Mouse (Mus musculus) limb, embryonic 14.5 days (tissue): ENCODE measurements around the gene Kdm1a. TPM values are rescaled to one million over a fixed set of nuclear protein-coding genes. Genes with fewer than 3 reads are reported as not detected.
A peak's percentile ranks its signal among the peaks of the same experiment; 100 is the strongest.

Experiments used
- ATAC-seq: fragments of 200-750 bp; cut with Nextera tagmentation; 2 replicates; pipeline ENCODE4 v1.8.0; 2017; ENCODE audit warnings: low read depth, moderate number of reproducible peaks, moderate TSS enrichment; ENCODE audit not compliant: low FRiP score
- DNase-seq: peaks from one replicate; pipeline ENCODE4 v3.0.0-alpha.2; 2015; ENCODE audit warnings: low spot score
- H3K27ac ChIP-seq: fragments of 300-500 bp; sonication (generic); replicated peaks from 2 replicates; pipeline ENCODE4 v1.5.1; 2014; ENCODE audit warnings: low read depth, mild to moderate bottlenecking, low read length, moderate library complexity, mixed read lengths
- H3K27me3 ChIP-seq: fragments of 300-500 bp; sonication (generic); 2 replicates; pipeline ENCODE4 v1.6.1; 2014; ENCODE audit warnings: low read length, mixed read lengths; ENCODE audit not compliant: control insufficient read depth, insufficient read depth
- H3K36me3 ChIP-seq: fragments of 300-500 bp; sonication (generic); 2 replicates; pipeline ENCODE4 v1.6.1; 2014; ENCODE audit warnings: mild to moderate bottlenecking, low read length, moderate library complexity, mixed read lengths; ENCODE audit not compliant: control insufficient read depth, insufficient read depth
- H3K4me1 ChIP-seq: fragments of 300-500 bp; sonication (generic); 2 replicates; pipeline ENCODE4 v1.6.1; 2014; ENCODE audit warnings: antibody characterized with exemption, low read length, mixed read lengths; ENCODE audit not compliant: control insufficient read depth, insufficient read depth
- H3K4me2 ChIP-seq: fragments of 300-500 bp; sonication (generic); replicated peaks from 2 replicates; pipeline ENCODE4 v1.6.1; 2014; ENCODE audit warnings: low read depth, mild to moderate bottlenecking, low read length, moderate library complexity; ENCODE audit not compliant: severe bottlenecking
- H3K4me3 ChIP-seq: fragments of 300-500 bp; sonication (generic); replicated peaks from 2 replicates; pipeline ENCODE4 v1.5.1; 2014; ENCODE audit warnings: low read length
- H3K9ac ChIP-seq: fragments of 300-500 bp; sonication (generic); 2 replicates; pipeline ENCODE4 v1.6.1; 2014; ENCODE audit warnings: mild to moderate bottlenecking, low read depth, low read length, moderate library complexity; ENCODE audit not compliant: severe bottlenecking
- H3K9me3 ChIP-seq: fragments of 300-500 bp; sonication (generic); 2 replicates; pipeline ENCODE4 v1.6.1; 2016; ENCODE audit warnings: low read length; ENCODE audit not compliant: control insufficient read depth
- POLR2A ChIP-seq: fragments of 200-500 bp; IDR thresholded peaks from 2 replicates; pipeline ENCODE4 v1.8.0; 2012; ENCODE audit warnings: inconsistent platforms, mild to moderate bottlenecking, moderate library complexity, borderline replicate concordance; ENCODE audit not compliant: insufficient read depth, insufficient read length; ENCODE audit errors: extremely low read depth
- WGBS: fragments of 180-500 bp; shearing (Covaris S2); extraction: QIAGEN DNeasy Blood & Tissue Kit; methylation state at CpG from one replicate; pipeline ENCODE4 v1.1.7; 2014; 5-methylcytosine and 5-hydroxymethylcytosine counted together
- polyA plus RNA-seq, 2 experiments: library from polyadenylated mRNA; depleted of rRNA in 1 of 2; stranded (reverse) in 1 of 2; unstranded in 1 of 2; fragments of >200 nt; fragmentation: Nextera tagmentation in 1 of 2; extraction: Ambion mirVana in 1 of 2; gene quantifications; 2 replicates each; pipeline versions ENCODE4 v1.2.1 to v1.2.3; 2012 to 2014

The Kdm1a gene
- polyA plus RNA-seq, 2 experiments, result 51.9 to 89.9 TPM

GRCm38 (mm10) chr4:136581885-136582284 is 20.6 kb downstream of the Kdm1a start:
- no peak overlapping the region for H3K9ac ChIP-seq
- H3K36me3 ChIP-seq, result peaks cover 6% of the 10 kb centered on the region
- H3K9me3 ChIP-seq, result no peaks in the 10 kb centered on the region
- TF ChIP-seq POLR2A, result no peak
- H3K27ac ChIP-seq, result no peak overlapping the region
- no peaks in the 10 kb centered on the region for H3K27me3 ChIP-seq
- no peak overlapping the region for H3K4me3 ChIP-seq
- no peak overlapping the region for H3K4me2 ChIP-seq
- 90% methylated on average over 3 of the region's 3 CpGs for WGBS
- no peak for ATAC-seq
- no peak for DNase-seq
- H3K4me1 ChIP-seq, result peaks cover 6% of the 10 kb centered on the region

GRCm38 (mm10) chr4:136569998-136570397 is 32.5 kb downstream of the Kdm1a start:
- Histone ChIP-seq H3K27me3 (no peaks in the 10 kb centered on the region), H3K4me1 (no peaks in the 10 kb centered on the region), H3K27ac (no peak overlapping the region), H3K4me2 (no peak overlapping the region), H3K9me3 (no peaks in the 10 kb centered on the region), H3K4me3 (no peak overlapping the region), H3K9ac (no peak overlapping the region), H3K36me3 (peaks cover 72% of the 10 kb centered on the region)
- TF ChIP-seq POLR2A, result no peak
- DNase-seq (no peak), ATAC-seq (no peak)

GRCm38 (mm10) chr4:136568629-136569028 is 33.9 kb downstream of the Kdm1a start:
- H3K4me2 ChIP-seq, result no peak overlapping the region
- H3K4me1 ChIP-seq, result no peaks in the 10 kb centered on the region
- no peak for TF ChIP-seq POLR2A
- H3K27me3 ChIP-seq, result no peaks in the 10 kb centered on the region
- H3K36me3 ChIP-seq, result peaks cover 83% of the 10 kb centered on the region
- WGBS, result 88% methylated on average over 3 of the region's 3 CpGs
- no peaks in the 10 kb centered on the region for H3K9me3 ChIP-seq
- H3K4me3 ChIP-seq, result no peak overlapping the region
- ATAC-seq, result no peak
- no peak overlapping the region for H3K27ac ChIP-seq
- no peak for DNase-seq
- no peak overlapping the region for H3K9ac ChIP-seq

- 85% methylated on average over 6 of the region's 6 CpGs for WGBS
- Histone ChIP-seq H3K36me3 (peaks cover 92% of the 10 kb centered on the region), H3K4me3 (no peak overlapping the region)
Measured at GRCm38 (mm10) chr4:136562755-136563154, 39.8 kb downstream of the Kdm1a start.

GRCm38 (mm10) chr4:136560270-136560991 is 42.1 kb downstream of the Kdm1a start:
- ATAC-seq, result no peak
- peaks cover 94% of the 10 kb centered on the region for H3K36me3 ChIP-seq
- no peak overlapping the region for H3K4me2 ChIP-seq
- DNase-seq, result peak; percentile 16
- H3K9ac ChIP-seq, result no peak overlapping the region
- 83% methylated on average over 8 of the region's 8 CpGs for WGBS
- H3K9me3 ChIP-seq, result no peaks in the 10 kb centered on the region
- no peak for TF ChIP-seq POLR2A
- H3K4me1 ChIP-seq, result no peaks in the 10 kb centered on the region
- no peak overlapping the region for H3K4me3 ChIP-seq
- no peak overlapping the region for H3K27ac ChIP-seq
- H3K27me3 ChIP-seq, result no peaks in the 10 kb centered on the region

More at GRCm38 (mm10) chr4:136562755-136563154, 39.8 kb downstream of the Kdm1a start:
- ATAC-seq (no peak), DNase-seq (no peak)
- Histone ChIP-seq H3K27ac (no peak overlapping the region), H3K4me1 (no peaks in the 10 kb centered on the region), H3K4me2 (no peak overlapping the region), H3K9me3 (no peaks in the 10 kb centered on the region), H3K9ac (no peak overlapping the region), H3K27me3 (no peaks in the 10 kb centered on the region)
- no peak for TF ChIP-seq POLR2A
